Mouse (Mus musculus): ENCODE measurements around the gene 4833427G06Rik. TPM values are rescaled to one million over a fixed set of nuclear protein-coding genes. Genes with fewer than 3 reads are reported as not detected.

Gene 4833427G06Rik
- polyA plus RNA-seq, 1 experiment from 2014 or later, result not detected

DNA sequence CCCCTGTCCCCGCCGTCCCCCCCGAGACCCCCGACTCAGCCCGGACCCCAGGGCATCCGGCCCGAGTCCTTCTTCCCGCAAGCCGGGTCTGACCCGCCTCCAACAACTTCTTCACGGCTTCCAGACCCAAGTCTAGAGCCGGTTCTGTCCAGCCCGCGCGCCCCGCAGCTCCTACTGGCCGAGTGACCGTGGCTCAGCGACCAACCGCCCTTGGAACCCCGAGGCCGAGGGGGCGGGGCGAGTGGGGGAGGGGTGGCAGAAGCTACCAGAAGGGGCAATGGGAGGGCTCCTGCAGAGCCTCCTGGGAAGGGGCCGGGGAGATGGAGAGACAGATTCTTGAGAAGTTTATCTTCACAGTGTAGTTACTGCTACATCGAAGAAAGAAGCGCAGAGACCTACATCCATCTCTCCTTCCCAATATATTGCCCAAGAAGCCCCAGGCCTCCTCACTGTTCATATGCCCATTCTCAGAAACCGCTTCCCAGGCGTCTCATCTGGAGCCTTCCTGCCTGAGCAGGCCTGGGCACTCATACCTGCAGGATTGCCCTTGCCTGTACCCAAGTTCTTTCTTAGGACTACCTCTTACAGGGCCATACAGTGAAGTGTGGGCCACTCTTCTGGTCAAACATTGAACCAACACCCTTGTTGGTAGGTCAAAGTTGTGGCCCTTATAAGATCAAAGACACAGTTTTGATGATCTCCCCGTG, 2.1 kb upstream of the 4833427G06Rik start:
- no peak overlapping the region for H3K27ac ChIP-seq (ENCODE audit: low read depth, low read length)
- whole genome bisulfite sequencing, result 15% methylated on average over 30 of the region's 30 CpGs
- H3K36me3 ChIP-seq (ENCODE audit: control insufficient read depth, insufficient read depth), result no peaks in the 10 kb centered on the region
- H3K4me2 ChIP-seq (replicated peaks; ENCODE audit: low read depth), result peak overlapping the region; percentile 91
- H3K9me3 ChIP-seq (ENCODE audit: control insufficient read depth), result no peaks in the 10 kb centered on the region
- peak; percentile 19; the same call in 1 of the 2 replicates for ATAC-seq
- H3K4me3 ChIP-seq (ENCODE audit: low read depth, low read length), result peak overlapping the region; percentile 46
- H3K9ac ChIP-seq (ENCODE audit: low read depth, low read length), result peak overlapping the region; percentile 27
- no peaks in the 10 kb centered on the region; the same call in 1 of the 2 replicates for H3K4me1 ChIP-seq (replicated peaks; ENCODE audit: control insufficient read depth, insufficient read depth, low read length)
- H3K27me3 ChIP-seq (replicated peaks; ENCODE audit: control insufficient read depth, insufficient read depth, low read length), result peaks cover 16% of the 10 kb centered on the region
- TF ChIP-seq CTCF (IDR thresholded peaks at IDR 0.05; ENCODE audit: low read depth), result no peak

- Histone ChIP-seq H3K27me3 (replicated peaks; ENCODE audit: control insufficient read depth, insufficient read depth, low read length) (peaks cover 16% of the 10 kb centered on the region), H3K9ac (ENCODE audit: low read depth, low read length) (peak overlapping the region; percentile 27), H3K4me1 (replicated peaks; ENCODE audit: control insufficient read depth, insufficient read depth, low read length) (no peaks in the 10 kb centered on the region; the same call in 1 of the 2 replicates), H3K4me3 (ENCODE audit: low read depth, low read length) (peak overlapping the region; percentile 46), H3K27ac (ENCODE audit: low read depth, low read length) (no peak overlapping the region), H3K36me3 (ENCODE audit: control insufficient read depth, insufficient read depth) (no peaks in the 10 kb centered on the region), H3K4me2 (replicated peaks; ENCODE audit: low read depth) (peak overlapping the region; percentile 91), H3K9me3 (ENCODE audit: control insufficient read depth) (no peaks in the 10 kb centered on the region)
- 3% methylated on average over 44 of the region's 44 CpGs for WGBS
- ATAC-seq, result peak; percentile 49; the same call in 1 of the 2 replicates
- no peak for TF ChIP-seq CTCF (IDR thresholded peaks at IDR 0.05; ENCODE audit: low read depth)
Observed at GRCm38 (mm10) chr9:51102963-51103807, 1.3 kb upstream of the 4833427G06Rik start.

GRCm38 (mm10) chr9:51096306-51096705, 5.6 kb downstream of the 4833427G06Rik start:
- TF ChIP-seq CTCF (IDR thresholded peaks at IDR 0.05; ENCODE audit: low read depth), result no peak
- H3K9me3 ChIP-seq (ENCODE audit: control insufficient read depth), result no peaks in the 10 kb centered on the region
- 45% methylated on average over 2 of the region's 2 CpGs for WGBS
- no peak for ATAC-seq
- no peak overlapping the region for H3K4me3 ChIP-seq (ENCODE audit: low read depth, low read length)
- no peaks in the 10 kb centered on the region for H3K27me3 ChIP-seq (replicated peaks; ENCODE audit: control insufficient read depth, insufficient read depth, low read length)
- H3K4me1 ChIP-seq (replicated peaks; ENCODE audit: control insufficient read depth, insufficient read depth, low read length), result no peaks in the 10 kb centered on the region
- no peak overlapping the region for H3K4me2 ChIP-seq (replicated peaks; ENCODE audit: low read depth)
- no peak overlapping the region for H3K27ac ChIP-seq (ENCODE audit: low read depth, low read length)
- no peak overlapping the region for H3K9ac ChIP-seq (ENCODE audit: low read depth, low read length)
- no peaks in the 10 kb centered on the region for H3K36me3 ChIP-seq (ENCODE audit: control insufficient read depth, insufficient read depth)

- TF ChIP-seq CTCF (IDR thresholded peaks at IDR 0.05; ENCODE audit: low read depth), result no peak
- Histone ChIP-seq H3K4me2 (replicated peaks; ENCODE audit: low read depth) (no peak overlapping the region), H3K4me1 (replicated peaks; ENCODE audit: control insufficient read depth, insufficient read depth, low read length) (no peaks in the 10 kb centered on the region), H3K36me3 (ENCODE audit: control insufficient read depth, insufficient read depth) (no peaks in the 10 kb centered on the region), H3K4me3 (ENCODE audit: low read depth, low read length) (no peak overlapping the region), H3K27me3 (replicated peaks; ENCODE audit: control insufficient read depth, insufficient read depth, low read length) (no peaks in the 10 kb centered on the region), H3K27ac (ENCODE audit: low read depth, low read length) (no peak overlapping the region), H3K9ac (ENCODE audit: low read depth, low read length) (no peak overlapping the region), H3K9me3 (ENCODE audit: control insufficient read depth) (no peaks in the 10 kb centered on the region)
- 49% methylated on average over 5 of the region's 5 CpGs for WGBS
- no peak for ATAC-seq
Observed at GRCm38 (mm10) chr9:51093697-51094096, 8.2 kb downstream of the 4833427G06Rik start.

- no peak for TF ChIP-seq CTCF (IDR thresholded peaks at IDR 0.05; ENCODE audit: low read depth)
- H3K27ac ChIP-seq (ENCODE audit: low read depth, low read length), result no peak overlapping the region
- H3K9ac ChIP-seq (ENCODE audit: low read depth, low read length), result no peak overlapping the region
- H3K4me2 ChIP-seq (replicated peaks; ENCODE audit: low read depth), result no peak overlapping the region
- no peak for ATAC-seq
- 0 out of 2 replicates have a peak, but pooled peaks cover 5% of the 10 kb centered on the region for H3K4me1 ChIP-seq (replicated peaks; ENCODE audit: control insufficient read depth, insufficient read depth, low read length)
- WGBS, result 85% methylated on average over 5 of the region's 5 CpGs
- H3K27me3 ChIP-seq (replicated peaks; ENCODE audit: control insufficient read depth, insufficient read depth, low read length), result no peaks in the 10 kb centered on the region
- H3K9me3 ChIP-seq (ENCODE audit: control insufficient read depth), result no peaks in the 10 kb centered on the region
- H3K4me3 ChIP-seq (ENCODE audit: low read depth, low read length), result no peak overlapping the region
- H3K36me3 ChIP-seq (ENCODE audit: control insufficient read depth, insufficient read depth), result no peaks in the 10 kb centered on the region
Observed at GRCm38 (mm10) chr9:51081614-51082013, 20.3 kb downstream of the 4833427G06Rik start.

GRCm38 (mm10) chr9:51076979-51077315, 24.9 kb downstream of the 4833427G06Rik start, which contains the start of gene Layn:
Layn (minus strand) TSS chr9:51077094.
- no peaks in the 10 kb centered on the region for H3K27me3 ChIP-seq (replicated peaks; ENCODE audit: control insufficient read depth, insufficient read depth, low read length)
- peak within 1 kb of the TSS; percentile 83 for H3K4me2 ChIP-seq (replicated peaks; ENCODE audit: low read depth)
- H3K4me1 ChIP-seq (replicated peaks; ENCODE audit: control insufficient read depth, insufficient read depth, low read length), result 0 out of 2 replicates have a peak, but pooled peaks cover 7% of the 10 kb centered on the region
- peak within 1 kb of the TSS; percentile 19; the same call in 1 of the 2 replicates for H3K9ac ChIP-seq (ENCODE audit: low read depth, low read length)
- peak; percentile 45 for TF ChIP-seq CTCF (IDR thresholded peaks at IDR 0.05; ENCODE audit: low read depth)
- H3K4me3 ChIP-seq (ENCODE audit: low read depth, low read length), result peak within 1 kb of the TSS; percentile 43
- 1% methylated on average over 14 of the region's 14 CpGs for WGBS
- H3K36me3 ChIP-seq (ENCODE audit: control insufficient read depth, insufficient read depth), result no peaks in the 10 kb centered on the region
- H3K9me3 ChIP-seq (ENCODE audit: control insufficient read depth), result no peaks in the 10 kb centered on the region
- ATAC-seq, result peak; percentile 60
- H3K27ac ChIP-seq (ENCODE audit: low read depth, low read length), result no peak within 1 kb of the TSS
